Mouse (Mus musculus) kidney, adult 2 months (tissue): ENCODE measurements around the gene Gm17428.
"Not testable (repeated sequence)": the region's sequence is repeated elsewhere in the genome, so short reads cannot be mapped to it uniquely, and the experiment has no call there.

Experiments
- CTCF ChIP-seq: fragments of 200-500 bp; conservative IDR thresholded peaks from 2 replicates; pipeline ENCODE4 v1.5.1; 2011; ENCODE audit warnings: low read depth, mild to moderate bottlenecking, control low read depth, low read length, moderate library complexity, mixed read lengths; ENCODE audit not compliant: insufficient read depth, insufficient read length
- POLR2A ChIP-seq: fragments of 200-500 bp; IDR thresholded peaks from one replicate; pipeline ENCODE4 v1.6.1; 2011; ENCODE audit warnings: low read depth, low read length, control low read depth

DNA sequence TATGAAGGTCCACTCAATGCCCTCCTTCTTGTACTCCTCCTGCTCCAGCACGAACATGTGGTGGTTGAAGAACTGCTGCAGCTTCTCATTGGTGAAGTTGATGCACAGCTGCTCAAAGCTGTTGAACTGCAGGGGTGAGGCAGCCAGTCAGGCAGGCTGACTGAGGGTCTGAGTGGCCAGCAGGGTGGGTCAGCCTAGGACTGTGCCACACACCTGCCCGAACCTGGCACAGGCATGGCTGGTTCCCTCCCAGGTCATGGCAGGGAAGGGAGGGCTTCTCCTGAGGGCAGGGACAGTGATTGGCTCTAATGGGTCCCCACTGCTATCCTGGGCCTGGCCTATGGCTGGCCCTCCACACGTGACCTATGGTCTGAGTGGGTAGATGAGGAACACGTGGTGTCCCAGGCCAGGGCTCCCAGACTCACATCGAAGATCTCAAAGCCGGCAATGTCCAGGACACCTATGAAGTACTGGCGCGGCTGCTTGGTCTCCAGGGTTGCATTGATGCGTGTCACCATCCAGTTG, 11.7 kb downstream of the Gm17428 start:
- TF ChIP-seq POLR2A, CTCF: not testable (repeated sequence)
